ENCODE assay signal across 10 mouse cellular contexts in genomic region chr1:88658290-88658857, GRCm38 (mm10). TPM values are rescaled to one million over a fixed set of nuclear protein-coding genes. Genes with fewer than 3 reads are reported as not detected.
DNase-seq lines count a peak whose midpoint lies in the region; ATAC-seq and TF ChIP-seq lines count a peak whose summit lies in the region.
"Had no signal": no experiment of that assay in that cellular context is flagged by ENCODE, and none has a peak within 500 bp of the region (broad histone marks: within the 10 kb centered on the region; RNA-seq: fewer than 3 reads in every experiment).

No protein-coding gene starts in this region.

- no peaks in the 10 kb centered on the region for H3K27me3 ChIP-seq in heart, embryonic 11.5 days (ENCODE audit: control insufficient read depth, insufficient read depth, low read length)
- H3K27me3 ChIP-seq in cerebellum, adult 2 months (ENCODE audit: control insufficient read depth, insufficient read depth, low read length) = no peaks in the 10 kb centered on the region; the same call in 1 of the 2 replicates
- no peaks in the 10 kb centered on the region for H3K27me3 ChIP-seq in myocyte (ENCODE audit: control insufficient read depth, insufficient read depth, insufficient read length)
- H3K27me3 ChIP-seq: stomach, embryonic 15.5 days had no signal

- no peak overlapping the region for H3K4me3 ChIP-seq in heart, embryonic 11.5 days (ENCODE audit: low read depth, low read length)
- H3K4me3 ChIP-seq in cerebellum, adult 2 months (replicated peaks; ENCODE audit: insufficient read depth, low read depth, low read length) = peak overlapping the region; percentile 6
- no peak overlapping the region for H3K4me3 ChIP-seq in myocyte
- H3K4me3 ChIP-seq: stomach, embryonic 15.5 days had no signal

- DNase-seq in heart, adult 11 months = peak; percentile 98
- peak; percentile 70 to 83 for DNase-seq in cerebellum, adult 2 months
- DNase-seq in heart, adult 9 months (ENCODE audit: low spot score in 2 of 2) = peak; percentile 78 to 82
- DNase-seq in left cerebral cortex, adult 11 months (ENCODE audit: low spot score) = peak; percentile 31
- DNase-seq in thymus, postnatal 10 days (ENCODE audit: low spot score in 2 of 2) = no peak
- DNase-seq in adrenal gland, postnatal 25 days = no peak

- TF ChIP-seq CTCF in cerebellum, adult 2 months (IDR thresholded peaks at IDR 0.05; ENCODE audit: borderline replicate concordance, insufficient read depth, low read depth, low read length) = no peak

- ATAC-seq in heart, embryonic 11.5 days (replicated peaks; ENCODE audit: insufficient number of reproducible peaks, low FRiP score, low TSS enrichment) = no peak

- peaks cover 5% of the 10 kb centered on the region; the same call in 1 of the 2 replicates for H3K4me1 ChIP-seq in heart, embryonic 11.5 days (ENCODE audit: control insufficient read depth, insufficient read depth, low read length)
- H3K4me1 ChIP-seq in cerebellum, adult 2 months (ENCODE audit: control insufficient read depth, insufficient read depth, low read length) = peaks cover 5% of the 10 kb centered on the region; the same call in 1 of the 2 replicates
- H3K4me1 ChIP-seq: stomach, embryonic 15.5 days had no signal

- H3ac ChIP-seq in myocyte (ENCODE audit: control insufficient read depth, insufficient read length) = no peak overlapping the region

- TF ChIP-seq POLR2A in cerebellum, adult 2 months (IDR thresholded peaks at IDR 0.05; ENCODE audit: borderline replicate concordance, insufficient read depth, low read length) = no peak
- no peak for TF ChIP-seq POLR2A in myocyte (IDR thresholded peaks at IDR 0.05; ENCODE audit: insufficient read length, low read depth)

- H3K9me3 ChIP-seq in heart, embryonic 11.5 days (replicated peaks; ENCODE audit: control insufficient read depth, low read length) = no peaks in the 10 kb centered on the region
- H3K9me3 ChIP-seq: stomach, embryonic 15.5 days had no signal

- H3K27ac ChIP-seq in heart, embryonic 11.5 days (ENCODE audit: low read depth, low read length) = no peak overlapping the region
- no peak overlapping the region for H3K27ac ChIP-seq in cerebellum, adult 2 months (ENCODE audit: insufficient read depth, low read length)
- H3K27ac ChIP-seq: liver, embryonic 14.5 days; stomach, embryonic 15.5 days had no signal

- no peaks in the 10 kb centered on the region for H3K36me3 ChIP-seq in heart, embryonic 11.5 days (ENCODE audit: control insufficient read depth, insufficient read depth, low read length)
- H3K36me3 ChIP-seq in myocyte (ENCODE audit: control insufficient read depth, insufficient read depth) = no peaks in the 10 kb centered on the region
- H3K36me3 ChIP-seq: stomach, embryonic 15.5 days had no signal

- H3K9ac ChIP-seq in heart, embryonic 11.5 days (ENCODE audit: low read depth, low read length) = no peak overlapping the region
- H3K9ac ChIP-seq: liver, embryonic 14.5 days; stomach, embryonic 15.5 days had no signal

- WGBS in heart, embryonic 11.5 days (ENCODE audit: insufficient replicate concordance) = 60% methylated on average over 6 of the region's 6 CpGs
- WGBS in cerebellum, adult 2 months = 4% methylated on average over 6 of the region's 6 CpGs

- no peaks in the 10 kb centered on the region for H3K79me2 ChIP-seq in myocyte (ENCODE audit: control insufficient read depth, insufficient read depth)

- H3K4me2 ChIP-seq in heart, embryonic 11.5 days = no peak overlapping the region
- no peak overlapping the region for H3K4me2 ChIP-seq in myocyte (ENCODE audit: low read depth)
- H3K4me2 ChIP-seq: stomach, embryonic 15.5 days had no signal

TF ChIP-seq in myocyte, 11 proteins besides CTCF, POLR2A, EP300 and RAD21:
- TF ChIP-seq MYOD1 (IDR thresholded peaks at IDR 0.05; ENCODE audit: control insufficient read depth in 1 of 3, insufficient read length in 2 of 3, low read depth in 2 of 3) (peak in 2 of 3 experiments; percentile 45 to 72), MYOG (IDR thresholded peaks at IDR 0.05; ENCODE audit: control insufficient read depth in 1 of 3, insufficient read depth in 1 of 3, insufficient read length in 2 of 3, low read depth in 2 of 3) (peak in 2 of 3 experiments; percentile 4 to 63), POLR2AphosphoS2 (IDR thresholded peaks at IDR 0.05; ENCODE audit: insufficient read length, low read depth) (no peak)

RNA-seq across cellular contexts. Expression of gene Arl4c, which starts 43.6 kb away (rescaled TPM):
- 3.0 and 4.4 TPM in 2 replicates for polyA plus RNA-seq in heart, embryonic 11.5 days (2014; fragmentation: Nextera tagmentation; extraction: Ambion mirVana)
- 48.9 and 50.0 TPM in 2 replicates for polyA plus RNA-seq in cerebellum, adult 2 months (2012; rRNA removed)
- 25.2 TPM for polyA plus RNA-seq in myocyte (2012; fragmentation: generic; extraction: Trizol)
- 11.0 and 12.0 TPM in 2 replicates for total RNA-seq in adrenal gland, postnatal 25 days (2021)

Comparison
In these comparisons a context has a peak if more than half of its experiments do, and no peak if none do; other contexts are left out.
1. DNase-seq: peak in heart, adult 11 months (single experiment), cerebellum, adult 2 months (2 of 2), heart, adult 9 months (2 of 2) and left cerebral cortex, adult 11 months (single experiment); none in thymus, postnatal 10 days (0 of 2) and adrenal gland, postnatal 25 days (single experiment).